Mouse (Mus musculus) lung, adult 18-20 months (tissue): ENCODE data around the gene Ifrd1.

Experiments
- DNase-seq, 2 experiments: peaks; one replicate each; pipeline ENCODE4 v3.0.0; 2022; ENCODE audit warnings: mixed read lengths in 2 of 2

The Ifrd1 gene

GRCm38 (mm10) chr12:40239161-40239560 is 9.1 kb downstream of the Ifrd1 start:
- peak; percentile 6 to 27 for DNase-seq

DNA sequence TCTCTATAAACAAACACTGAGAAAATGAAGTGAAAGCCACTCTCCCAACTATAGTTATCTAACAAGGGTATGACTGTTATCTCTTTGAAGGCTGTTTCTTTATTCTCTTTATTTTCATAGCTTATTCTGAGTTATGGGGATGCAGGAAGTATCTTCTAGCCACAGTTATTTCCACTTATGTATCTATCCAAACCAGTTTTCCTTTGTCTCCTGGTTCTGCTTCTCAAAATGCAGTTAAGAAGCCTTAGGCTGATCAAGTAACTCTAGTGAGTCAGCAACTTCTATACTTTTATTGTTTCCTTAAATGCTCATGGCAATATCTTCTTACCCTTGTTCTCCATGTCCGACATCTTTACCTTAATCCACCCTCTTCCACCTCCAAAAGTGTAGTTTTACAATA is 16.1 kb downstream of the Ifrd1 start:
- DNase-seq, result no peak

DNA sequence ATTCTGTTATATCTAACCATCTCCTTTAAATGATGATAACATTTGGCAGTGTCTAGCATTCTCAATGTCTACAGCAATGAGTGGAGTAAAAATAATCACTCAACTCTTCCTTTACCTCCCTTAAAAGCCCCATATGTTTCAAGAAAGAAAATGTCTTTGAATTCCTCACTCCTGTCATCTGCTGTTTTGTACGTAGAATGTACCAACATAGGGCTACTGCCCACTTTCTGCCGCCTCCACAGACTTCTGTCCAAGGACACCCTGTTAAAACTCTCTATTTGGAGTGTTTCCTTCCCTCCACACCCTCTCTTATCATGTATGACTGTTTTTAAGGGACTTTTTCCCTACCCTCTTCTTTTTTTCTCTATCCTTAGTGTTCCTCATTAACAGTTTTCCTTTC is 16.7 kb downstream of the Ifrd1 start:
- no peak for DNase-seq

DNA sequence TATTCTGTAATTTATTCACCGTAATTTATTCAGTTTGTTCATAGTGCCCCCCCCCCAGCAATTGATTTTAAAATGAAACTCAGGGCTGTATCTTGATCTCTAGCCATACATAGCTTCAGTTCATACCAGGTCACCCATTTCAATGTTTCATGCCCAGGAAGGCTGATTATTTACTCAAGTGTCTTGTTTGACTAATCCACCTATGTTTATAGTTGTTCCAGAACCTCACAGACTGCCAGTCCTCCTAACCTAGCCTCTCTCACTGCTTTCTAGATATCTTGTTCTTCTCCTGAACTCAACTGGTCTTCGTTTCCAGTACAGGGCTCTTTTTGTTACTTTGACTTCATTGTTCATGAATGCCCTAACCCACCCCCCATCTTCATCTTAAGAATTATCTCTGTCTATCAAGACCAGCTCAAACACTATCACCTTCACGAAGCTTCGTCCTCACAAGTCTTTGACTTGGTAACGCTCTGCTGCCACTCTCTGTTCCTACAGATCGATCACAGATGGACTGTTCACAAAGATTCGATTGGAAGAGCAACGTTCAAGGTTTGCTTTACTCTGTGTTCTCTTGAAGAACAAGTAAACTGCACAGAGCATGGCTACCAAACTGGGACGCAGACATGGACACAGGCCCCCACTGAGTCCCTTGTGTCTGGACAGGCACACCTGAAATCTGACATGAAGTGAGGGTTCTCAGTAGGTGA is 24.0 kb downstream of the Ifrd1 start:
- DNase-seq, result no peak

DNA sequence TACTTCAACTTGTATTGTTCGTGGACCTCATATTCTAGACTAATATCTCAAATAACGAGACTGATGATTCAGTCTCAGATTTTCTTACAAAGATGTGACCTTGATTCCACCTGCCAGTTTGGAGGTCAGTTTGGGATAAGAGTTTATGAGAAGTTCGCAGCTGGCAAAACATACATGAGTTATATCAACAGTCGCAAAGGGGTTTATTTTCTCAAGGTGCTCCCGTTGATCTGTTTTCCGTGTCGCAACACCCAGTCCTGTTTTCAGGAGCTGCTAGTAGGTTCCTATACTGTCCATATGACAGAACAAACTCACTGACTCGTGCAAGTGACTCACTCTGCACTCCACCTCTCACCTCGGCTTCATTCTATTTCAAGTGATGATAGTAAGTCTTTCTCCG is 24.6 kb downstream of the Ifrd1 start:
- no peak for DNase-seq

GRCm38 (mm10) chr12:40223082-40223619 is 25.2 kb downstream of the Ifrd1 start:
- DNase-seq, result peak; percentile 99

- peak; percentile 98 for DNase-seq
Observed at GRCm38 (mm10) chr12:40222251-40223081, 25.8 kb downstream of the Ifrd1 start.

DNA sequence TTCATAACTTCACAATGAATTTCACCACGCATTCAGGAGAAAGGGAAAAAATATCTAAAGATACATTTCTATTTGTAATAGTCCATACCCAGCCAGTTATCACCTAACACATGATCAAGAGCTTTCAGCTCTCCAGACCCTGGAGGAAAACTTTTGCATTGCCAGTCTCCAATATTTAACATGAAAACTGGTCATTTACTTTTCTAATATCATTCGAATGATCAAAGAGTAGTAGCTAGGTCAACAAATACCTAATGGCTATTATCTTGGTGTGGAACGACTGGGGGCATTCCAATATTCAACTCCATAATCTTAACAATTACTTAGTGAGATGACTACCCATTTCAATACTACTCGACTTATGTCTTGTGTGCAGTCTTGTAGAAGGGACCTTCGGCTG is 26.7 kb downstream of the Ifrd1 start:
- DNase-seq, result no peak

- no peak for DNase-seq
Observed at GRCm38 (mm10) chr12:40220896-40221295, 27.4 kb downstream of the Ifrd1 start.

- DNase-seq, result peak; percentile 58 to 66
Observed at GRCm38 (mm10) chr12:40220001-40220570, 28.2 kb downstream of the Ifrd1 start.

DNA sequence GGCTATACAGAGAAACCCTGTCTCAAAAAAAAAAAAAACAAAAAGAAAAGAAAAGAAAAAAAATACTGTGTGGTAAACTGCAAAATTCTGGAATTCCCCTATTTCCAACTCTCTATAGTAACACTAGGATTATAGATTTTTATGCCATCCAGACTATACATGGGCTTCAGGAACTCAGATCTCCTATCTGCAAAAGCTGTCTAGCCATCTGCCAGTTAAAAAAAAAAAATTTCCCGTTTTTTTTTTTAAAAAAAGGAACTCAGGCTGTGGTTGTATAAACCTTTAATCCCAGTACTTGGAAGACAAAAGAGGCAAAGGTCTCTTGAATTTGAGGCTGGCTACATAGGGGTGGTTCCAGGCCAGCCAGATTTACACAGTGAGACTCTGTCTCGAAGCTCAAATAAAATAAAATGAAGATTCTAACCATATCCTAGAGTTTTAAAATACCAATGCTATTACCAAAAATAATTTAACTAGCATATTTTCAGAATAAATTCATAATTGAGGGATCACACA is 29.8 kb downstream of the Ifrd1 start:
- no peak for DNase-seq

- no peak for DNase-seq
Observed at GRCm38 (mm10) chr12:40217776-40218175, 30.5 kb downstream of the Ifrd1 start.

DNA sequence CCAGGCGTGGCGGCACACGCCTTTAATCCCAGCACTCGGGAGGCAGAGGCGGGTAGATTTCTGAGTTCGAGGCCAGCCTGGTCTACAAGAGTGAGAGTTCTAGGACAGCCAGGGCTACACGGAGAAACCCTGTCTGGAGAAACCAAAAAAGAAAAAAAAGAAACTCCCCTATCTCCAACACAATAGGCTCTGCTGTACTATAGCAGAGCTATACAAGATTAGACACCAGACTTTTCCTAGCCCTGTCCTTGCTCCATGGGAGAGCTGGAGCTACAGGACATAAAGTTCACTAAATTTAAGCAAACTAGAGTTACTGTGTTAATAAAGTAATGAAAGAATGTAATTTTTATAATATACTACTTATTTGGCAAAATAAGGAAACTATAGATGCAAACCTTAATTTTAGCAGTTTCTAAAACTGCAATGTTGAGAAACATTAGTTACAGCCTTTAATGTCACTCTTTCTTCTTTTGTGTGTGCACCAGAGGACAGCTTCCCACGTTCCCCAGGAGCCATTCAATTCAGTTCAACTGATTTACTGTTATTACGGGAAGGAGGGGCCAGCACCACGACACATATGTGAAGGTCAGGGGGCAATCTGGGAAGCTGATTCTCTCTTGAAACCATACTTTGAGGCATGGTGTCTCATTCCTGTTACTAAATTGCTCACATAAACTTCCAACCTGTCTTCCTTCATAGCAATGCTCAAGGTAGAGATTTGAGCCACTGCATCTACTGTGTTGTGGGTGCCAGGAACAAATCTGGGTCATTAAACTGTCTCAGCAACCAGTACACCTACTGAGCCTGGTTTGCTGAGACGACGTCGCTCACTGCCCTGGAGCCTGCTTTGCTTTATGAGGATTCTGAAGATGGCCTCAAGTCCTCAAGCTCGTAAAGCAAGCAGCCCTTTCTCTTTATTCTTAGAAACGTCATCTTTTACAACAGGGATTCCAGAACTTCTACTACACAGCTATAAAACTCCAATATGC is 33.1 kb downstream of the Ifrd1 start:
- no peak for DNase-seq

DNA sequence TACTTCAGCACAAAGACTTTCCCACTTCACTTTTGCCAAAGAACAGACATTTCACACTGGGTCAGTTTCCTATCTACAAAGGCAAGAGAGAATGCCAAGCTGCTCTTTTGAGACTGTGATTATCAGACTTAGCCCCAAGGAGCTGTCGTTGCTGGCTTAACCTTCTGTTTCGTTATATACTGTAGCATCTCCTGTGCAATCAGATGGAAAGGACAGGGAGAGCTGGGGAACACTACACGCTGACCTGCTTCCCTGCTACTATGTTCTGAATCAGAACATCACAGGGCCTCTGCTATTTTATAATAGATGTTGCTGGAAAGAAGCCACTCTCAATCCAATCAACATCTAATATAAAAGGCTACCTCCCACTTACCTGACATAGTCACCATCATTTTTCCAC is 39.3 kb downstream of the Ifrd1 start:
- no peak for DNase-seq

DNA sequence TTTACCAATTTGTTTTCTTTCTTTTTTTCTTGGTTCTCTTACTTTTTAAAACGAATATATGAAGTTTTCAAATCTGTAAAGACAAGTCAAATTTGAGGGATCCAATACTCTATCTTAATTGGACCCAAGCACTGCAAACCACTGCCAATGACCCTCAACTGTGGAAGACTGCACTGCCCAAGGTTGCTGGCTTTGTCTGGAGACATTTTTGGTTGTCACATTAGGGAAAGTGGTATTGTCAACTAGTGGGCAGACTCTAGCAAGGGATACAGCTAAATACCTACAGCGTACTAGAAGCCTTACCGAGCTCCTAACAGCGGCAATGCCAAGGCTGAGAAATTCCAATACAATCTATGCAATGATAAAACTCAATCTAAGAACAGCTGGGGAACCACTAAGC is 40.4 kb downstream of the Ifrd1 start:
- DNase-seq, result no peak

DNA sequence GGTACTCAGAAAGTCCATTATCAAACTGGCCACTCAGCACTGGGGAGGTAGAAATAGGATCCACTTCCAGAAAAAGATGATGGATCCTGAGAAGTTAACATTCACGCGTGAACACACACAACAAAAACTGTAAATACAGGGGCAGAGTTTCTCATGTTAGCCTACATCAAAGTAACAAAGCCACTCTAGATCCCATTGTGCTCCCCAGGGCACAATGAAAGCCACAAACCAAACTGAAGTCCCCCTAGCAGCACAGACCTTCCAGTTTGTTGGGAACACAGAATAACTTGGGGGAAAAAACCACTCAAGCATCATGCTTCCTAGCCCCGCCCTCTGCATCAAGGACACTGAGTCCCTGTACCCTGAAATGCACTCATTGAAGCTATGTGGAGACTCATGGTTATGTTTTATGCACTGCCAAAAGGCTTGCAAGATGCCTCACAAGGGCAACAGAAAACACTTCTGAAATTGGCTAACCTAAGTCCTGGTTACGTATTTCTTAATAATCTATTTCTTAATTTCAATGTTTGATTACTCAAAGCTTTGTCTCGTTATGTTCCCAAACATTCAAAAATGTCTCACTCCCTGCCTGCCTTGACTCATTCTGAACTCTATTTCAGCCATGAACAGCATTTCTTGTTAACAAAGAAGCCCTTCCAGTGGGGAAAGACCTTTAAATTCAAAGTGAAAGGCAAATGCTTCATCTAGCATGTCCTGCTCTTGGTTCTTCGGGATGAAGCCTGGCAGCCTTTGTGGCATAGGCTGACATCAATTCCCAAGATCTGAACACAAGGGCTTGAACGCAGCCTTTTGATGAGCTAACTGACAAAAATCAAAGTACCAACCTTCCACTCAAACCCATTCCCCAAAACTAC is 45.9 kb downstream of the Ifrd1 start:
- peak; percentile 44 to 63 for DNase-seq

- DNase-seq, result peak in 1 of 2 experiments; percentile 27
Observed at GRCm38 (mm10) chr12:40200484-40201235, 47.6 kb downstream of the Ifrd1 start.

DNA sequence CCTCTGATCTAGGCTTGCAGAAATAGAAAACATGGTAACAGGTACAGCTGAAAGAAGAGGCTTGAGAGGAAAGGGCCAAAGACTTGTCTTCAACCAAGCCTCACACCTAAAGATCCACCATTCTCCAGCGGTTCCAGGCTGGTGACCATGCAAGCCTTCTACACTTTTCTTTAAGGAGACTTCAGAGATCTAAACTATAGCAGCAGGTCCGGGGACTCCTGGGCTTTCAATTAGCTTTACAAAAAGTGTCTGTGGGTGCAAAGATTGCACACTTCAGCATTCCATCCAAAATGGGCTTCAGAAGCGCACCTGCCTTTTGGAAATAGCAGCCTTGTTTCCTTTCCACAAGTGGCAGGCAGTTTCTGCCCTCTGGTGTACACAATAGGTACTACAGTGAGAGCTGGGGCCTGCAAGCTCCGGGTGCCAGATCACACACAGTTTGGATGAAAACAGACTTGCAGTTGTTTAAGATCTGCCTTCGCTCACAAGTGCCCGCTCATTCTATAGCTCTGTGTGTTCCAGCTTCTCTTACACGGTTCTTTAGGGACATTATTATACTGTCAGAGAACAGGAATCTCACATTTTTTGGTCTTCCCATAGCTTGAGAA is 48.4 kb downstream of the Ifrd1 start:
- DNase-seq, result peak; percentile 61 to 72

DNA sequence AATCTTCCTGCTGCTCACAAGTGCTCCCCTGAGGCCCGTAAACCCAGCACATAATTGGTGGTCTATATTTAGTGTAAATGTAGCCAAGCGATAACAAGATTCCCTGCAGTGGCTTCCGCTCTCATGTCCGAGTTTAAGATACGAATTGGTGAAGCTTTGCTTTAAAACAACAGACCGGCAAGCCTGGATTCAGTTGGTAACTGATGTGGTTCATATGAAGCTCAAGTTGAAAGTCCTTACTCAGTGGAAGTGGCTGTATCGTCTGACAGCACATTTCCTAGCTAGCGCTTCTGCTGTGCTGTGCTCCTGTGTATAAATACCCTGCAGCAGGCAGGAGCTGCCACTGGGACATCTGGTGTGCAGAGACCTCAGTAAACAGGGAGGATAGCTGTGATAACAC is 49.0 kb downstream of the Ifrd1 start, which contains the start of gene Lsmem1:
Lsmem1 (minus strand) TSS at position 189 of the 400 bp plus-strand sequence.
- no peak for DNase-seq

DNA sequence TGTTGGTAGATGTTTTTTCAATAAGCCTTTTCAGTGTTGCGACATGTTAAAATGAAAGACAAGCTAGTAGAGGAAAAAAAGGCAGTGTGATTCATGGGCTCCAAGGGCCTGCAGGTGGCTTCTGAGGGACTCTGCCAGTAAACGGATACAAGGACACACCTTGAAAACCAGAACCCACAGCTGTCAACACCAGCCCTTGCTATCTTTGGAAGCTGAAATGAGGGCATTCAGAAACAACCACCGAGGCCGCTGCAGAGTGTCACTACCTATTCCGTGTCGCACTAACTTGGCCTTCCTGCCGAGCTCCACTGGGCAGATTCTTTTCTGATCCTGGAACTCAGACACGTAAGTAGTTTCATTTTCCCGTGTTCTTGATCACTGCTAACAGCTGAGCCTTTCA is 49.9 kb downstream of the Ifrd1 start:
- DNase-seq, result peak in 1 of 2 experiments; percentile 24
